Mouse (Mus musculus): Measurements from ENCODE around the gene Cks2. TPM values are rescaled to one million over a fixed set of nuclear protein-coding genes. Genes with fewer than 3 reads are reported as not detected.

Gene Cks2
- total RNA-seq, 1 experiment: 188 TPM

DNA sequence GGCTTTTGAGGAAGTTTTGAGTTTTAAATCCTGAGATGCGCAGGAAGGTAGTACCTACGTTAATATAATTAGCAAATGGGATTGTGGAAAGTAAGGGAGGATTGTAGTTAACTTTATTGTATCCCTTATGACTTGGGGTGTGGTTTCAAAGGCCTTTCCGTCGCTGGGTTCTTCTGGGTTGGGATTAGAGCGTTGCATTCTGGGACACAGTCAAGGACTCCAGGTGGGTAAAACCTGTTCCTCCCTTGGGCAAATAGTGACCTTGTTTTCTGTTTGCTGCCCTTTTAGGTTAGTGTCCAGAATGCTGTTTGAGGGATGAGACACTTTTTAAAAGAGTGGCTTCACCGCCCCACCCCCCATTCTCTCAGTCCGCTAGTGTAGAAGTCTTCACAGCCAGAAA lies 840 bp downstream of the Cks2 start:
- in situ Hi-C loops (cut with MboI; ENCODE audit: low sequenced_read_pairs in 2 of 2, unreplicated experiment in 2 of 2): no loop called here
- no peaks in the 10 kb centered on the region; the same call in 1 of the 2 replicates for H3K36me3 ChIP-seq (ENCODE audit: control insufficient read depth, insufficient read depth, low read length, poor library complexity, severe bottlenecking)
- no peak for DNase-seq (ENCODE audit: low read depth, low spot score)
- peak overlapping the region; percentile 95 for H3K9ac ChIP-seq (ENCODE audit: insufficient read depth, low read depth, low read length, poor library complexity, severe bottlenecking)
- H3K27ac ChIP-seq (ENCODE audit: insufficient read depth, low read depth, low read length, poor library complexity, severe bottlenecking): peak overlapping the region; percentile 93
- H3K4me1 ChIP-seq (ENCODE audit: control insufficient read depth in 2 of 2, insufficient read depth in 2 of 2, low read length in 2 of 2, poor library complexity in 1 of 2): peaks cover 2 to 8% of the 10 kb centered on the region in 2 experiments; a peak in 2 of 4 replicates
- no peak for TF ChIP-seq HCFC1 (IDR thresholded peaks at IDR 0.05; ENCODE audit: borderline replicate concordance, insufficient read depth, low read length)
- TF ChIP-seq CHD2 (IDR thresholded peaks at IDR 0.05; ENCODE audit: low read depth, low read length): no peak
- no peak for TF ChIP-seq MAFK (IDR thresholded peaks at IDR 0.05; ENCODE audit: insufficient read depth, low read depth, low read length)
- no peak for TF ChIP-seq ZC3H11A (IDR thresholded peaks at IDR 0.05; ENCODE audit: borderline replicate concordance, low read depth, low read length)
- no peaks in the 10 kb centered on the region for H3K9me3 ChIP-seq (ENCODE audit: control insufficient read depth, insufficient read depth, low read depth, low read length)
- peak overlapping the region; percentile 96 to 97 for H3K4me3 ChIP-seq (ENCODE audit: insufficient read depth in 1 of 2, low read depth in 1 of 2, low read length in 2 of 2, poor library complexity in 1 of 2, severe bottlenecking in 1 of 2)

DNA sequence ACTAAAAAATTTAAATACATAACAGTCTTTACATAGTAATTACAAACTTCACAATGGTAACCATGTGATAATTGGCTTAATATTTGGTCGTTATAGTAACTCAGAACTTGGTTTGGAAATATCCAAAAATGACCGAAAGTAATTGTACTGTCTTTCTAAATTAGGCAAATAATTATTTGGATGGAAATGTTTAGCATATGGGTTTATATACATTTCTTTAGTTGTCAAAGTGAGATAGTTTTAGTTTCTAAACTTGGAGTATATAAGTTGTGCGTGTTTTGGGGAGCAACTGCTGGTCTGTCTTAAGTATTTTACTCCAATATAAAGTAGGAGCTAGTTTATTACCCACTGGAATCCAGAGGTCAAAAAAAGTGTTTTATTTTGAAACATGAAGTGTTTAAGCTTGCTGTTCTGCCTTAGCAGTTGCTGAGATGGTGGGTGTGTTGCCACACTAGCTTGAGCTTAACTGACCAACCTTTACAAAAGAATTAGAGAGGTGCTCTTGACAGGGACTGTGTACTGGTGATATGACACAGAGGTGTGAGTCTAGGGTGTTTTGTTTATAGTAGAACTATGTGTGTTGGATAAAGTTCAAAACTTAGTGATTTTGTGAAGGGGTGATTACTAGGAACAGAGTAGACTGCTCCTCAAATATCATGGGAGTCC lies 1.5 kb downstream of the Cks2 start:
- DNase-seq (ENCODE audit: low read depth, low spot score): no peak
- Histone ChIP-seq H3K27ac (ENCODE audit: insufficient read depth, low read depth, low read length, poor library complexity, severe bottlenecking) (no peak overlapping the region), H3K36me3 (ENCODE audit: control insufficient read depth, insufficient read depth, low read length, poor library complexity, severe bottlenecking) (no peaks in the 10 kb centered on the region; the same call in 1 of the 2 replicates), H3K9me3 (ENCODE audit: control insufficient read depth, insufficient read depth, low read depth, low read length) (no peaks in the 10 kb centered on the region), H3K4me3 (ENCODE audit: insufficient read depth in 1 of 2, low read depth in 1 of 2, low read length in 2 of 2, poor library complexity in 1 of 2, severe bottlenecking in 1 of 2) (peak overlapping the region; percentile 96 to 97), H3K9ac (ENCODE audit: insufficient read depth, low read depth, low read length, poor library complexity, severe bottlenecking) (peak overlapping the region; percentile 23; the same call in 1 of the 2 replicates), H3K4me1 (ENCODE audit: control insufficient read depth in 2 of 2, insufficient read depth in 2 of 2, low read length in 2 of 2, poor library complexity in 1 of 2) (peaks cover 2 to 8% of the 10 kb centered on the region in 2 experiments; a peak in 2 of 4 replicates)
- TF ChIP-seq CHD2 (IDR thresholded peaks at IDR 0.05; ENCODE audit: low read depth, low read length) (no peak), ZNF384 (IDR thresholded peaks at IDR 0.05; ENCODE audit: low read depth, low read length) (no peak)
- in situ Hi-C loops (cut with MboI; ENCODE audit: low sequenced_read_pairs in 2 of 2, unreplicated experiment in 2 of 2): no loop called here

DNA sequence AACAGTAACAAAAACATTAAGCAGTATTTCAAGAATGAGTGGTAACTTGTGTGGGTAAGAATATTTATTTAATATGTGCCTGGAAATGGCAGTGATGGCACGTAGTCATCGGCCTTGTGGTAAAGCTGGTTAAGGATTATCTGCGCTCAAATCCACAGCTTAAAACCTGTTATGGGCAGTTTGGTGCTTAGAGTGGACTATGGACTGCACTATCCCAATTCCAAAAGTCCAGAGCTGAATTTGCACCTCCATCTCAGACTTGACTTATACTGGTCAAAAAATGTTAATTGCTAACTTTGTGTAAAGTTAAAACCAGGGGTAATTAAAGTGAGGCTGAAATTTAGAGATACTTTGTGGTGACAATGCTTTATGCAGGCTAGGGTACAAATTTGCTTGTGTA lies 2.7 kb downstream of the Cks2 start:
- H3K4me3 ChIP-seq (ENCODE audit: insufficient read depth in 1 of 2, low read depth in 1 of 2, low read length in 2 of 2, poor library complexity in 1 of 2, severe bottlenecking in 1 of 2): peak overlapping the region; percentile 64 to 96
- TF ChIP-seq CHD2 (IDR thresholded peaks at IDR 0.05; ENCODE audit: low read depth, low read length) (no peak), ZNF384 (IDR thresholded peaks at IDR 0.05; ENCODE audit: low read depth, low read length) (no peak), ZC3H11A (IDR thresholded peaks at IDR 0.05; ENCODE audit: borderline replicate concordance, low read depth, low read length) (no peak), HCFC1 (IDR thresholded peaks at IDR 0.05; ENCODE audit: borderline replicate concordance, insufficient read depth, low read length) (no peak), MAFK (IDR thresholded peaks at IDR 0.05; ENCODE audit: insufficient read depth, low read depth, low read length) (no peak)
- in situ Hi-C loops (cut with MboI; ENCODE audit: low sequenced_read_pairs in 2 of 2, unreplicated experiment in 2 of 2): no loop called here
- H3K36me3 ChIP-seq (ENCODE audit: control insufficient read depth, insufficient read depth, low read length, poor library complexity, severe bottlenecking): peaks cover 4% of the 10 kb centered on the region
- H3K27ac ChIP-seq (ENCODE audit: insufficient read depth, low read depth, low read length, poor library complexity, severe bottlenecking): no peak overlapping the region
- DNase-seq (ENCODE audit: low read depth, low spot score): no peak
- no peak overlapping the region for H3K9ac ChIP-seq (ENCODE audit: insufficient read depth, low read depth, low read length, poor library complexity, severe bottlenecking)
- peaks cover 3 to 6% of the 10 kb centered on the region in 2 experiments for H3K4me1 ChIP-seq (ENCODE audit: control insufficient read depth in 2 of 2, insufficient read depth in 2 of 2, low read length in 2 of 2, poor library complexity in 1 of 2)
- no peaks in the 10 kb centered on the region for H3K9me3 ChIP-seq (ENCODE audit: control insufficient read depth, insufficient read depth, low read depth, low read length)

GRCm38 (mm10) chr13:51648237-51648636 lies 3.2 kb downstream of the Cks2 start:
- peaks cover 3 to 6% of the 10 kb centered on the region in 2 experiments for H3K4me1 ChIP-seq (ENCODE audit: control insufficient read depth in 2 of 2, insufficient read depth in 2 of 2, low read length in 2 of 2, poor library complexity in 1 of 2)

DNA sequence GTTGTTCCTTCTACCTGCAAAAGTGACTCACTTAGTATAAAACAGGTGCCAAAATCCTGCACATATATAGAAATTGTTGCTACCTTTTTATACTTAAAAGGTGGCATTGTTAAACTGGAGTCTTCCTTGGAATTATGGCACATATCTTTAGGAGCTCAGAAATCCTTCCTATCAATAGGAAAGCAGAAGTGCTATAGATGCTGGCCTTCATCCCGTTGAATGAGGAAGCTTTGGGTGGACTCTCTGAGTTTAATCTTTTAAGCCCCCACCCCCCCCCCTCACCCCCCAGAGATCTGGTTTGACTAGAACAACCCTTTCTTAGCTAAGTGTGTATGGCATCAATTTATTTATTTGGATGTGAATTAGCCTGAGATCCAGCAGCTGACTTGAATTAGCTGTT lies 4.7 kb downstream of the Cks2 start:
- Histone ChIP-seq H3K9ac (ENCODE audit: insufficient read depth, low read depth, low read length, poor library complexity, severe bottlenecking) (no peak overlapping the region), H3K4me1 (ENCODE audit: control insufficient read depth in 2 of 2, insufficient read depth in 2 of 2, low read length in 2 of 2, poor library complexity in 1 of 2) (peaks cover 3 to 6% of the 10 kb centered on the region in 2 experiments), H3K4me3 (ENCODE audit: insufficient read depth in 1 of 2, low read depth in 1 of 2, low read length in 2 of 2, poor library complexity in 1 of 2, severe bottlenecking in 1 of 2) (no peak overlapping the region), H3K27ac (ENCODE audit: insufficient read depth, low read depth, low read length, poor library complexity, severe bottlenecking) (no peak overlapping the region), H3K36me3 (ENCODE audit: control insufficient read depth, insufficient read depth, low read length, poor library complexity, severe bottlenecking) (peaks cover 18% of the 10 kb centered on the region), H3K9me3 (ENCODE audit: control insufficient read depth, insufficient read depth, low read depth, low read length) (no peaks in the 10 kb centered on the region)
- TF ChIP-seq ZC3H11A (IDR thresholded peaks at IDR 0.05; ENCODE audit: borderline replicate concordance, low read depth, low read length): no peak
- TF ChIP-seq ZNF384 (IDR thresholded peaks at IDR 0.05; ENCODE audit: low read depth, low read length): no peak
- no peak for TF ChIP-seq MAFK (IDR thresholded peaks at IDR 0.05; ENCODE audit: insufficient read depth, low read depth, low read length)
- no peak for TF ChIP-seq HCFC1 (IDR thresholded peaks at IDR 0.05; ENCODE audit: borderline replicate concordance, insufficient read depth, low read length)
- no peak for TF ChIP-seq CHD2 (IDR thresholded peaks at IDR 0.05; ENCODE audit: low read depth, low read length)
- no peak for DNase-seq (ENCODE audit: low read depth, low spot score)
- in situ Hi-C loops (cut with MboI; ENCODE audit: low sequenced_read_pairs in 2 of 2, unreplicated experiment in 2 of 2): no loop called here

More at GRCm38 (mm10) chr13:51648237-51648636, 3.2 kb downstream of the Cks2 start:
- Histone ChIP-seq H3K36me3 (ENCODE audit: control insufficient read depth, insufficient read depth, low read length, poor library complexity, severe bottlenecking) (peaks cover 9% of the 10 kb centered on the region), H3K9ac (ENCODE audit: insufficient read depth, low read depth, low read length, poor library complexity, severe bottlenecking) (no peak overlapping the region), H3K4me3 (ENCODE audit: insufficient read depth in 1 of 2, low read depth in 1 of 2, low read length in 2 of 2, poor library complexity in 1 of 2, severe bottlenecking in 1 of 2) (peak overlapping the region; percentile 64 to 96; a peak in 2 of 4 replicates), H3K27ac (ENCODE audit: insufficient read depth, low read depth, low read length, poor library complexity, severe bottlenecking) (no peak overlapping the region), H3K9me3 (ENCODE audit: control insufficient read depth, insufficient read depth, low read depth, low read length) (no peaks in the 10 kb centered on the region)
- DNase-seq (ENCODE audit: low read depth, low spot score): no peak
- in situ Hi-C loops (cut with MboI; ENCODE audit: low sequenced_read_pairs in 2 of 2, unreplicated experiment in 2 of 2): no loop called here
- TF ChIP-seq MAFK (IDR thresholded peaks at IDR 0.05; ENCODE audit: insufficient read depth, low read depth, low read length) (peak; percentile 59; the same call in 1 of the 2 replicates), ZC3H11A (IDR thresholded peaks at IDR 0.05; ENCODE audit: borderline replicate concordance, low read depth, low read length) (no peak)
